Mouse (Mus musculus) megakaryocyte progenitor cell, adult 5-6 weeks (primary cell): ENCODE data around the gene Foxo6. TPM values are rescaled to one million over a fixed set of nuclear protein-coding genes. Genes with fewer than 3 reads are reported as not detected.

Source experiments
- ATAC-seq: replicated peaks from 2 replicates; pipeline ENCODE4 v1.8.0; 2016; ENCODE audit warnings: mild to moderate bottlenecking, moderate TSS enrichment, inconsistent platforms; ENCODE audit not compliant: poor library complexity
- total RNA-seq, 2 experiments: library from RNA; stranded (forward) in 1 of 2; stranded (reverse) in 1 of 2; fragments of 157-497, 149-512 nt in 1 of 2; fragments of 200-1000 nt in 1 of 2; gene quantifications; 2 replicates each; pipeline versions ENCODE4 v1.2.3 to v1.2.4; 2015 to 2017

The Foxo6 gene
- total RNA-seq (2015) (not detected in 2 replicates), total RNA-seq (2017) (not detected in 2 replicates)

GRCm38 (mm10) chr4:120287290-120288111 lies at the start of gene Foxo6:
TSS of gene Foxo6 (minus strand) at chr4:120287349.
- ATAC-seq: peak; percentile 82

GRCm38 (mm10) chr4:120334316-120334715 lies 47.2 kb upstream of the Foxo6 start:
- ATAC-seq: no peak

- no peak for ATAC-seq
Observed at GRCm38 (mm10) chr4:120332934-120333421, 45.8 kb upstream of the Foxo6 start.

- ATAC-seq: no peak
Observed at GRCm38 (mm10) chr4:120332405-120332933, 45.3 kb upstream of the Foxo6 start.

GRCm38 (mm10) chr4:120331992-120332391 lies 44.8 kb upstream of the Foxo6 start:
- ATAC-seq: no peak

GRCm38 (mm10) chr4:120331541-120331940 lies 44.4 kb upstream of the Foxo6 start:
- no peak for ATAC-seq

GRCm38 (mm10) chr4:120325748-120326147 lies 38.6 kb upstream of the Foxo6 start:
- ATAC-seq: no peak

DNA sequence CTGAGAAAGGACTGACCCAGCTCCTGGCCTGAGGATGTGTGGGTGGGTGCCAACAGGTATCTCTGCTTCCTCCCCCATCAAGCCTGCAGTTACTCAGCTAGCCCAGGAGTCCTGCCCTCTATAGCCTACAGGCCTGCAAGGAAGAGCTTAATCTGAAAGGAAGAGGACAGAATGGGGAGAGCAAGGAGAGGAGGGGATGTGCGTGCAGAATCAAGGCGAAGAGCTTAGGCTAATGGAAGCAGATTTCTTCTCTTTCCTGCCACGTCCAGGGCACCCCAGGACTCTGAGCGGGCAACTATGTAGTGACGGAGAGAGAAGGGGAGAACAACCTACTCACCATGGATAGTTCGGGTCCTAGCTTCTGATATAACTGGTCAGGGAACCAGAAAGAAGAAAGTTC lies 37.9 kb upstream of the Foxo6 start:
- no peak for ATAC-seq

- ATAC-seq: no peak
Observed at GRCm38 (mm10) chr4:120323858-120324257, 36.7 kb upstream of the Foxo6 start.

GRCm38 (mm10) chr4:120323198-120323597 lies 36.0 kb upstream of the Foxo6 start:
- peak; percentile 74 for ATAC-seq

- no peak for ATAC-seq
Observed at GRCm38 (mm10) chr4:120317541-120317940, 30.4 kb upstream of the Foxo6 start.

DNA sequence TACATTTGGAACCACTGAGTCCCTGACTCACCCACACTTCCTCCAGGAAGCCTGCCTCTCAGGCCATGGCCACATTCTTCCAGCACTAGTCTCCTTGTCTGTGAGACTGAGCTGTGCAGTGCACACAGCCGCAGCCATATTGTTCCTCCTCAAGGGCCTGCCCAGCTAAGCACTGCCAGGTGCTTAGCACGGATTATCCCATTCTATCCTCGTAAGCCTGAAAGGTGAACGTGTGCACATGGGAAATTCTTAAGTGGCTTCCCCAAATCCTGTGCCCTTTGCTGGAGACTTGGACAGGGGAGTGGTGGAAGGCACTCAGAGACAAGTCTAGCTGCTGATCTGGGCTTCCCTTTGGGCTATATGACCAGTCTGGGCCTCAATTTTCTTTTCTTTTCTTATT lies 29.6 kb upstream of the Foxo6 start:
- ATAC-seq: no peak

DNA sequence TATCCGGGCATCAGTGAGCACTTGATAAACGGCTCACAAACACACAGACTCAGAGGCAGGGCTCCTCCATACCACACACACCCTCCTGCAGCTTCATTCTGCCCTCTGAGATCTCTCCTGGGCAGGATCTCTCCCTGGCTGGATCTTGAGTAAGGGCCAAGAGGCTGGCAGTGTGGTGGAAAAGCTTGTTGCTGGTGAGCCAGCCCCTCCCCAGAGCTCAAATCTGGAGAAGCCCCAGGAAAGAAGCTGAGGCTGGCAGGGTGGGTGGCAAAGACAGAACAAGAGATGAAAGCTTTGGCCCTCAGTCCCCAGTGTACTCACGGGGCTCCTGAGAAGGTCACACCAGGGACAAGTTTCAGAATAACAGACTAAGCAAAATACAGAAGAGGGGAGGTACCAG lies 27.4 kb upstream of the Foxo6 start:
- ATAC-seq: no peak

- peak; percentile 93 for ATAC-seq
Observed at GRCm38 (mm10) chr4:120313309-120313708, 26.2 kb upstream of the Foxo6 start.

DNA sequence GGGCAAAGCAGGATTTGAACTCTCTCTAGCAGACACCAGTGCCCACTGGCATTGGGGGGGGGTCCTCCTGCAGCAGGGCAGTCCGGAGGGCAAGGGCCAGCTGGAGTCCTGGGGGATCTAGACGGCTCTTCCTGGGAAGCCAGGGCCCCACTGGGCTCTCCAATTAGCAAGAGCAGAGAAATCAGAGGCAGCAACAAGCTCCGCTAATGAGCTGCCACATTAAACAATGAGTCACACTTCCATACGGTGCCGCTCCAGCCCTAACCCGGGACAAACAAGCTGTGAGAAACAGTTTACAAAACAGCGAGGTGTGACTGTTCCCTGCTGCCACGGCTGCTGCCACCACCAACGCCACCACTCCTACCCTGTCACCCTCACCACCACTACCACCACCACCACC lies 17.4 kb upstream of the Foxo6 start:
- ATAC-seq: no peak

DNA sequence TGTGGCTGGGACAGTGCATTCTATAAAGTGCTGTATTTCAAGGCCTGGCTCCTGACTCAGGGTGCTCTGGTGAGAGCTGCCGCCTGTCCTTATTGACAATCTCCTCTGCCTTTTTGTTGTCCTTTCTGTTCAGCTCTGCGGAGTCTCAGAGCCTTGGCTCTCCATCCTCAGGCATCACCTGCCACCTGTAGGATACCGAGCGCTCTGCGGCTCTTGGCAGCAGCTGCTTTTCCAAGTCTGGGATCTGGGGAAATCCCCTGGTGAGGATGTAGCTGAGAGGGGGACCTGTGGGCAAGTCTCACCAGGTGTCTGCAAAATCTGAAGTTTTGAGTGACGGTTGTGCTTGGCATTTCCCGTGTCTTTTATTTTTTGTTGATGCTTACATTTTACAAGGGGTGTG lies 12.1 kb upstream of the Foxo6 start:
- ATAC-seq: no peak

GRCm38 (mm10) chr4:120291106-120291822 lies 4.1 kb upstream of the Foxo6 start:
- no peak for ATAC-seq

GRCm38 (mm10) chr4:120290486-120290885 lies 3.3 kb upstream of the Foxo6 start:
- ATAC-seq: no peak

GRCm38 (mm10) chr4:120289181-120289965 lies 2.2 kb upstream of the Foxo6 start:
- ATAC-seq: no peak

DNA sequence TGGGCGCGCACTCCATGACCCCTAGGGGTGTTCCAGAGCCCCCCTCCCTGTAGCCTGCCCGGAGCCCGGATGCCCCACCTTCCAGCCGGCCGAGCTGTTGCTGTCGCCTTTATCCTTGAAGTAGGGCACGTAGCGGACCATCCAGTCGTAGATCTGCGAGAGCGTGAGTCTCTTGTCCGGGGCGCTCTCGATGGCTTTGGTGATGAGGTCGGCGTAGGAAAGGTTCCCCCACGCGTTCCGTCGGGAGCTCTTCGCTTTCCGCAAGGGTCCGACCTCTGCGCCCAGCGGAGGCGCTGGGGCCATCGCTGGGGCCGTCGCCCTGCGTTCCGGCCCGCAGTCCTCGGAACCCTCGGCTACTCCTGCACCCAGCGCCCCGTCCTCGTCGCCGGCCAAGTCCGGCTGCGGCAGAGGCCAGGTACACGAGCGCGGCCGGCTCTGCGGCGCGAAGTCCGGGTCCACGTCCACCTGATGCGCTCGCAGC lies 348 bp downstream of the Foxo6 start:
- no peak for ATAC-seq

- no peak for ATAC-seq
Observed at GRCm38 (mm10) chr4:120285730-120286129, 1.4 kb downstream of the Foxo6 start.
